Mouse (Mus musculus): ENCODE results near the gene Pik3c2b.

DNA sequence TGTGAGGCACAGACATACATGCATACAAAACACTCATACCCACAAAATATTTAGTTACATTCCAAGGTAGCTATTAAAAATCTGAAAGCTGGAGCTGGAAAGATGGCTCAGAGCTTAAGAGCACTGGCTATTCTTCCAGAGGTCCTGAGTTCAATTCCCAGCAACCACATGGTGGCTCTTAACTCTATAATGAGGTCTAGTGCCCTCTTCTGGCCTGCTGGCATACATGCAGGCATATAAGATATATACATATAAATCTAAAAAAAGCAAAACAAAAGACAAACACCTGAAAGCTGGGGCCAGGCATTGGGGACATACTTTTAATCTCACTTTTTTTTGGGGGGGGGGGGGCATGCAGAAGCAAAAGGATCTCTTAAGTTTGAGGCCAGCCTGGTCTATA is 32.1 kb upstream of the Pik3c2b start:
- TF ChIP-seq POLR2A (IDR thresholded peaks at IDR 0.05; ENCODE audit: borderline replicate concordance, extremely low read depth, insufficient read depth, insufficient read length, poor library complexity, severe bottlenecking) (no peak), CTCF (IDR thresholded peaks at IDR 0.05; ENCODE audit: borderline replicate concordance, extremely low read depth, insufficient read depth, insufficient read length) (no peak)
